Mouse (Mus musculus): ENCODE measurements around the gene Myadm. TPM values are rescaled to one million over a fixed set of nuclear protein-coding genes. Genes with fewer than 3 reads are reported as not detected.
A peak's percentile ranks its signal among the peaks of the same experiment; 100 is the strongest.

The Myadm gene
- polyA plus RNA-seq, 1 experiment = 62.7 TPM

GRCm38 (mm10) chr7:3347366-3348287, 58.7 kb downstream of the Myadm start:
- TF ChIP-seq CTCF (IDR thresholded peaks at IDR 0.05; ENCODE audit: borderline replicate concordance, extremely low read depth, insufficient read depth, insufficient read length) (no peak), POLR2A (IDR thresholded peaks at IDR 0.05; ENCODE audit: borderline replicate concordance, extremely low read depth, insufficient read depth, insufficient read length, poor library complexity, severe bottlenecking) (no peak)
- peak; percentile 22 for DNase-seq (ENCODE audit: low read depth)

DNA sequence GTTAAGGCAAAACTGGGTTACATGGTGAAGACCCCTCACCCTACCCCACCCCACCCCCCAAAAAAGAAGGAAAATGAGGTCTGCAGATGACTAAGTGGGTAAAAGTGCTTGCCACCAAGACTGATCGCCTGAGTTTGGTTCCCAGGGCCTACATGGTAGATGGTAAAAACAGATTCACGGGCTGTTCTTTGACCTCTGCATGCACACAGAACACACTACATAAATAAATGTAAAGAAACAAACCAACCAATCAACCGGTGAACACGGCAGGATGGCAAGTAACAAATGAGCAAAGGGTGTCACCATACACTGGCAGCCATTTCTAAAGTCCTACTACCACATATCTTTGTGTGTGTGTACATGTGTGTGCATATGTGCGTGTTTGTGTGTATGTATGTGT, 59.4 kb downstream of the Myadm start:
- no peak for DNase-seq (ENCODE audit: low read depth)
- no peak for TF ChIP-seq POLR2A (IDR thresholded peaks at IDR 0.05; ENCODE audit: borderline replicate concordance, extremely low read depth, insufficient read depth, insufficient read length, poor library complexity, severe bottlenecking)
- no peak for TF ChIP-seq CTCF (IDR thresholded peaks at IDR 0.05; ENCODE audit: borderline replicate concordance, extremely low read depth, insufficient read depth, insufficient read length)

GRCm38 (mm10) chr7:3349775-3350174, 60.9 kb downstream of the Myadm start:
- TF ChIP-seq CTCF (IDR thresholded peaks at IDR 0.05; ENCODE audit: borderline replicate concordance, extremely low read depth, insufficient read depth, insufficient read length) (no peak), POLR2A (IDR thresholded peaks at IDR 0.05; ENCODE audit: borderline replicate concordance, extremely low read depth, insufficient read depth, insufficient read length, poor library complexity, severe bottlenecking) (no peak)
- DNase-seq (ENCODE audit: low read depth) = no peak

Other genes with a start within 250 kb of the Myadm start
- 0.04 and 0.15 TPM in 2 replicates for gene AU018091, start 119.9 kb upstream of the Myadm start, polyA plus RNA-seq (2012; rRNA removed)
- gene Nlrp12, start 39.3 kb upstream of the Myadm start, polyA plus RNA-seq (2012; rRNA removed) = not detected in 2 replicates
- 4.0 and 5.6 TPM in 2 replicates for gene Prkcg, start 99 bp downstream of the Myadm start, polyA plus RNA-seq (2012; rRNA removed)
- gene Cacng7, start 43.9 kb downstream of the Myadm start, polyA plus RNA-seq (2012; rRNA removed) = 145 and 171 TPM in 2 replicates
- gene Cacng8, start 101.6 kb downstream of the Myadm start, polyA plus RNA-seq (2012; rRNA removed) = 22.4 and 26.3 TPM in 2 replicates
- gene Cacng6, start 135.1 kb downstream of the Myadm start, polyA plus RNA-seq (2012; rRNA removed) = 0.16 and 0.18 TPM in 2 replicates
- 0.10 TPM in 1 of 2 replicates, not detected in the other for gene Tarm1, start 213.5 kb downstream of the Myadm start, polyA plus RNA-seq (2012; rRNA removed)